Mouse (Mus musculus): Measurements from ENCODE around the gene Fam234b.

- no peak for TF ChIP-seq GATA1 (IDR thresholded peaks at IDR 0.05; ENCODE audit: low read length)
- TF ChIP-seq TAL1 (IDR thresholded peaks at IDR 0.05; ENCODE audit: low read length) = no peak
These were observed 19.2 kb upstream of the Fam234b start for GRCm38 (mm10) chr6:135178599-135178998.
